Mouse (Mus musculus): Measurements from ENCODE around the gene Acta2. TPM values are rescaled to one million over a fixed set of nuclear protein-coding genes. Genes with fewer than 3 reads are reported as not detected.

Gene Acta2
- 9.2 TPM for polyA plus RNA-seq (2014; fragmentation: Illumina TruSeq; extraction: RNeasy Lipid Tissue Mini Kit (QIAGEN cat#74804); ENCODE audit: low read depth, low replicate concordance)

DNA sequence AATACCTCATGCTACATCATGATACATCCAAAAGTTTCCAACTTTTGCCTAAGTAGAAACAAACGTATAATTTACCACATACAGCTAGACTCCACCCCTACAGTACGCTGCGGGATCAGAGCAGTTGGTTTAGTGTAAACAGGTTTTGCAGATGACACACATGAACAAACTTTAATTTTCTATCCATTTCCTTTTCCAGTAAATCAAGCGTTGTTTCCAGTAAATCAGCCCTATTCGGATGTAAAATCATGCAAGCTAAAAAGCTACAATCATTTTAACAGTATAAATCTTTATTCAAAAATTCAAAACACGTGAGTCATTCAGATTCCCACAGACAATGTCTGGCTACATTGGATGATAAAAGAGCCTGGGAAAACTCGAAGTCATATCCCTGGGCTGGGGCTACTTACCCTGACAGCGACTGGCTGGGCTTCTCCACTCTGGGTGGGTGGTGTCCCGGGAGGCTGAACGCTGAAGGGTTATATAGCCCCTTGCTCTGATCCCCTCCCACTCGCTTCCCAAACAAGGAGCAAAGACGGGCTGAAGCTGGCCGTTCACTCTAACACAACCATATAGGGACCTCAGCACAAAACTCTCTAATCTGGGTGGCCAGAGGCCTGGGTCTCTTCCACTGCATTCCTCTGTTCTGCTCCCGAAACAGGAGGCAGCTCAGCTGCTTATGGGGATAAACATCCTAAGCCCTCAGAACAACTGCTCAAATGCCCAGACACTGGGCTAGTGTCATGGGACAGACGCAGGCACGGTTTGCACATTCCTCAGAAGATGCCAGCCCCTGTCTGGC lies at the start of gene Acta2:
Gene Acta2 (minus strand): TSS at position 711 of the 802 bp plus-strand sequence.

GRCm38 (mm10) chr19:34289948-34290789 lies 34.8 kb upstream of the Acta2 start, which contains the start of gene Fas:
Gene Fas (plus strand): TSS chr19:34290666.

GRCm38 (mm10) chr19:34192008-34192963 lies 63.1 kb downstream of the Acta2 start, which contains the start of gene Stambpl1:
Gene Stambpl1 (plus strand): TSS chr19:34192229.

Other genes starting within 250 kb of the Acta2 start
- gene Lipk, start 247.3 kb downstream of the Acta2 start, polyA plus RNA-seq (2014; fragmentation: Illumina TruSeq; extraction: RNeasy Lipid Tissue Mini Kit (QIAGEN cat#74804); ENCODE audit: low read depth, low replicate concordance) = not detected
- not detected for gene Lipn, start 188.2 kb downstream of the Acta2 start, polyA plus RNA-seq (2014; fragmentation: Illumina TruSeq; extraction: RNeasy Lipid Tissue Mini Kit (QIAGEN cat#74804); ENCODE audit: low read depth, low replicate concordance)
- gene Lipm, start 154.7 kb downstream of the Acta2 start, polyA plus RNA-seq (2014; fragmentation: Illumina TruSeq; extraction: RNeasy Lipid Tissue Mini Kit (QIAGEN cat#74804); ENCODE audit: low read depth, low replicate concordance) = not detected
- gene Ankrd22, start 89.5 kb downstream of the Acta2 start, polyA plus RNA-seq (2014; fragmentation: Illumina TruSeq; extraction: RNeasy Lipid Tissue Mini Kit (QIAGEN cat#74804); ENCODE audit: low read depth, low replicate concordance) = not detected
- gene Stambpl1, start 63.4 kb downstream of the Acta2 start, polyA plus RNA-seq (2014; fragmentation: Illumina TruSeq; extraction: RNeasy Lipid Tissue Mini Kit (QIAGEN cat#74804); ENCODE audit: low read depth, low replicate concordance) = 9.3 TPM
- gene Fas, start 35.1 kb upstream of the Acta2 start, polyA plus RNA-seq (2014; fragmentation: Illumina TruSeq; extraction: RNeasy Lipid Tissue Mini Kit (QIAGEN cat#74804); ENCODE audit: low read depth, low replicate concordance) = 29.7 TPM
- gene Ch25h, start 219.6 kb upstream of the Acta2 start, polyA plus RNA-seq (2014; fragmentation: Illumina TruSeq; extraction: RNeasy Lipid Tissue Mini Kit (QIAGEN cat#74804); ENCODE audit: low read depth, low replicate concordance) = 1.3 TPM

All from adrenal gland, adult 10 weeks (tissue).